Mouse (Mus musculus) bone marrow macrophage, adult 2 months (primary cell): ENCODE measurements at regions not wholly inside any gene's neighbourhood (a gene's known extent, or its start where the extent isn't known, plus 50 kb on each side); places are given as distances from the start of the nearest gene placed in this dataset.

Source experiments
- CTCF ChIP-seq: IDR thresholded peaks from 2 replicates; pipeline ENCODE4 v1.5.1; 2012; ENCODE audit warnings: low read depth, mild to moderate bottlenecking, low read length, moderate library complexity
- POLR2A ChIP-seq: IDR thresholded peaks from 2 replicates; pipeline ENCODE4 v1.6.1; 2012; ENCODE audit warnings: mild to moderate bottlenecking, low read depth, low read length, borderline replicate concordance

DNA sequence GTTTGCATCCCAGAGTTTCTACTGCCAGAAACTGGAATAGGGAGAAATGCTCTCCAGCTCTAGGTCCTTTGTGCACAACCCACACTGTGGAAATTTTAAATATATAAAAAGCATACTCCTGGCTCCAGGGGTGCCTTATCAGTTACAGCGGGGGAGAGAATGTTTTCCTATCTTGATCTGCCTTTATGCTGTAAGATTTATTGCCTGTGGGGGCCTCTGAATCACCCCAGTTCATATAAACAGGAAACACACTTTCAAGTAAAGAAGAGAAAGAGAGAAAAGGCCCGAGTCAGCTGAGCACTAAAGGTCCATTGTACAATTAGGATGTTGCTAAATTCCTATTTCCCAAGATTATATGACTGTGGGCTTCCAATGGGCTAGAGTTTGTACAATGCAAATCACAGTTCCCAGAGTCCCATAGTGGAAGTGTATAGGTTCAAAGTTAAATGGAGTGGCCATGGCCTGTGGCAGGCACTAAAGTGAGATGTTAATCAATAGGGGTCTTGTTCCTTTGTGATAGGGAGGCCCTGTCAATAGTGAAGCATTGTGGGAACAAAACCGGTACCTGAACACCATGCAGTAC, 258.9 kb upstream of the Cd180 start:
- TF ChIP-seq CTCF (no peak), POLR2A (no peak)
